Mouse (Mus musculus) liver, embryonic 11.5 days (tissue): ENCODE data around the gene Nck2. TPM values are rescaled to one million over a fixed set of nuclear protein-coding genes. Genes with fewer than 3 reads are reported as not detected.
A peak's percentile ranks its signal among the peaks of the same experiment; 100 is the strongest.

Experiments
- ATAC-seq: fragments of 200-750 bp; cut with Nextera tagmentation; replicated peaks from 2 replicates; pipeline ENCODE4 v1.8.0; 2017; ENCODE audit warnings: moderate number of reproducible peaks, mild to moderate bottlenecking, moderate TSS enrichment, moderate library complexity; ENCODE audit not compliant: low FRiP score
- DNase-seq: peaks from one replicate; pipeline ENCODE4 v3.0.0-alpha.2; 2017; ENCODE audit warnings: low spot score
- H3K27ac ChIP-seq: fragments of 300-500 bp; sonication (generic); 2 replicates; pipeline ENCODE4 v1.5.1; 2014; ENCODE audit warnings: mild to moderate bottlenecking, low read depth, low read length, control low read depth
- H3K27me3 ChIP-seq: fragments of 300-500 bp; sonication (generic); replicated peaks from 2 replicates; pipeline ENCODE4 v1.6.1; 2014; ENCODE audit warnings: low read length, mixed read lengths; ENCODE audit not compliant: control insufficient read depth, insufficient read depth
- H3K36me3 ChIP-seq: fragments of 300-500 bp; sonication (generic); 2 replicates; pipeline ENCODE4 v1.6.1; 2014; ENCODE audit warnings: mild to moderate bottlenecking, low read length, moderate library complexity, mixed read lengths; ENCODE audit not compliant: control insufficient read depth, insufficient read depth
- H3K4me1 ChIP-seq: fragments of 300-500 bp; sonication (generic); replicated peaks from 2 replicates; pipeline ENCODE4 v1.6.1; 2014; ENCODE audit warnings: low read length, mixed read lengths; ENCODE audit not compliant: control insufficient read depth, insufficient read depth
- H3K4me2 ChIP-seq: fragments of 300-500 bp; sonication (generic); 2 replicates; pipeline ENCODE4 v1.6.1; 2014; ENCODE audit warnings: mild to moderate bottlenecking, control low read depth, moderate library complexity
- H3K4me3 ChIP-seq: fragments of 300-500 bp; sonication (generic); 2 replicates; pipeline ENCODE4 v1.5.1; 2014; ENCODE audit warnings: low read depth, low read length, control low read depth
- H3K9ac ChIP-seq: fragments of 300-500 bp; sonication (generic); 2 replicates; pipeline ENCODE4 v1.6.1; 2014; ENCODE audit warnings: low read depth, low read length, control low read depth
- H3K9me3 ChIP-seq: fragments of 300-500 bp; sonication (generic); 2 replicates; pipeline ENCODE4 v1.6.1; 2016; ENCODE audit warnings: low read length, inconsistent platforms, mixed read lengths; ENCODE audit not compliant: control insufficient read depth
- WGBS: fragments of 180-500 bp; shearing (Covaris S2); extraction: QIAGEN DNeasy Blood & Tissue Kit; methylation state at CpG from one replicate; pipeline ENCODE4 v1.1.7; 2014; 5-methylcytosine and 5-hydroxymethylcytosine counted together
- polyA plus RNA-seq: library from polyadenylated mRNA; unstranded; fragments of >200 nt; fragmentation: Nextera tagmentation; extraction: Ambion mirVana; gene quantifications from 2 replicates; pipeline ENCODE4 v1.2.1, GENCODE M21; 2014

Gene Nck2
- polyA plus RNA-seq, 1 experiment from 2014 or later = 24.5 TPM

DNA sequence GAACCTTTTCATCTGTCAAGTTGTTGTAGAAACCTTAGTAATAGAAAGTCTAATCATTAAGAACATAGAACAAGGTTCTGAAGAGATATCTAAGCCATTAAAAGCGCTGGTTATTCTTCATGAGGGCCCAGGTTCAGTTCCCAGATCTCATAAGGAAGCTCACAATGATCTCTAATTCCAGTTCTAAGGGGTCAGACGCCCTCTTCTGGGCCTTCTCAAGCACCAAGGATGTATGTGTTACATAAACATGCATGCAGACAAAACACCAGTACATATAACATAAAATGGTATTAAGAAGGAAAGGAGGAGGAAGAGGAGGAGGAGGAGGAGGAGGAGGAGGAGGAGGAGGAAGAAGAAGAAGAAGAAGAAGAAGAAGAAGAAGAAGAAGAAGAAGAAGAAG lies 145.5 kb downstream of the Nck2 start:
- no peak for ATAC-seq
- WGBS = 37% methylated on average over 2 of the region's 2 CpGs

DNA sequence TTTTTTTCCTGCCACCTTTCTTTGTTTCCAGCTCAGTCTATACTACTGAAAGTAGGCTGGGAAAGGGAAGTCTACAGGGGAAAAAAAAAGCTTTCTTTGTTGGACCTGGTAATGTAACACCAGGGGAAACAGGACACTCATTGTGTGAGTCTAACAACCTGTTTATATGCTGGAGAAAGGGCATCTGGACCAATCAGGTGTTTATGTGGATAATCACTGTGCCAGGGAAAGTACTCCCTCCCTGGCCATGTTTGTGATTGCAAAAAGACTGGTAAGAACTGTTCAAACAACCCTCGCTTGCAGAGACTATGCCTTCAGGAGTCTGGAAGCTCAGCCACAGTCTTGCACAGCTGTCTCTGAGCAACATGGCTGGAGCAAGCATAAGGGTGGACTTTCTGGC lies 146.3 kb downstream of the Nck2 start:
- Histone ChIP-seq H3K36me3 (no peaks in the 10 kb centered on the region), H3K9ac (no peak overlapping the region), H3K27me3 (no peaks in the 10 kb centered on the region), H3K4me1 (no peaks in the 10 kb centered on the region), H3K4me2 (no peak overlapping the region), H3K27ac (no peak overlapping the region), H3K9me3 (no peaks in the 10 kb centered on the region), H3K4me3 (no peak overlapping the region)
- 71% methylated on average over 1 of the region's 1 CpGs for WGBS
- ATAC-seq (no peak), DNase-seq (no peak)

More for the DNA sequence above, 145.5 kb downstream of the Nck2 start:
- Histone ChIP-seq H3K27ac (no peak overlapping the region), H3K36me3 (no peaks in the 10 kb centered on the region), H3K27me3 (no peaks in the 10 kb centered on the region), H3K9me3 (no peaks in the 10 kb centered on the region), H3K4me2 (no peak overlapping the region), H3K9ac (no peak overlapping the region), H3K4me1 (no peaks in the 10 kb centered on the region), H3K4me3 (no peak overlapping the region)
- DNase-seq = no peak

DNA sequence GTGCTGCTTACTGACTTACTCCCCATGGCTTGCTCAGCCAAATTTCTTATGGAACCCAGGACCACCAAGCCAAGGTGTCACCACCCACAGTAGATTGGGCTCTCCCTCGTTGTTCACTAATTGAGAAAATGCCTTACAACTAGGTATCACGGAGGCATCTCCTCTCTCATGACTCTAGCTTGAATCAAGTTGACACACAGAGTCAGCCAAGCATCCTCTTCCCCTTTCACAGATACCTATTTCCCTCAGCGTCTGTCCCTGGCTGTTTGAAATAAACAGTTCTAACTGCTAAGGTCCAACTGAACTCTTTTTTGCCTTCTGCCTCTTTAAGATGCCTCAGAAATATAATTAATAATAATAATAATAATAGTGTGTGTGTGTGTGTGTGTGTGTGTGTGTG lies 148.7 kb downstream of the Nck2 start:
- H3K4me2 ChIP-seq = no peak overlapping the region
- no peak overlapping the region for H3K9ac ChIP-seq
- no peak overlapping the region for H3K27ac ChIP-seq
- no peak for ATAC-seq
- H3K4me1 ChIP-seq = no peaks in the 10 kb centered on the region
- no peak for DNase-seq
- WGBS = 66% methylated on average over 3 of the region's 3 CpGs
- H3K36me3 ChIP-seq = no peaks in the 10 kb centered on the region
- no peaks in the 10 kb centered on the region for H3K9me3 ChIP-seq
- H3K27me3 ChIP-seq = no peaks in the 10 kb centered on the region
- no peak overlapping the region for H3K4me3 ChIP-seq

DNA sequence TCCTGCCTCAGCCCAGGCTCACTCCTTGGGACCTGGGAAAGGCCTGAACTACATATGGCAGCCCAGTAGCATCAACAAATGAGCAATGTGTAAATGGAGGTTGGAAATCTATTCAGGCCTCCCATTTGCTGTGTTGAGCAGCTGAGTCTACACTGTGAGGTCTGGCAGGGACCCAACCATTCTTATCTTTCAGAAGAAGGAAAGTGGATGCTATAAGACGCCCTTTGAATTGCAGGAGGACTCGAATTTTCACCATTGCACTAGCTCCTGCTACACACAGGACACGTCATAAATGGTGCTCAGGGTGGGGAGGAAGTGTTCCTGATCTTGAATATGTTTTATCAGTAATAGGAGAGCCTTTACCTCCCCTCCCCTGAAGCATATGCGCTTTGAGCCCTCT lies 150.4 kb downstream of the Nck2 start:
- DNase-seq = no peak
- no peak for ATAC-seq
- Histone ChIP-seq H3K36me3 (no peaks in the 10 kb centered on the region), H3K4me1 (no peaks in the 10 kb centered on the region; the same call in 1 of the 2 replicates), H3K27me3 (no peaks in the 10 kb centered on the region), H3K4me2 (no peak overlapping the region), H3K9ac (no peak overlapping the region), H3K9me3 (no peaks in the 10 kb centered on the region), H3K27ac (no peak overlapping the region), H3K4me3 (no peak overlapping the region)
- 58% methylated on average over 4 of the region's 4 CpGs for WGBS

DNA sequence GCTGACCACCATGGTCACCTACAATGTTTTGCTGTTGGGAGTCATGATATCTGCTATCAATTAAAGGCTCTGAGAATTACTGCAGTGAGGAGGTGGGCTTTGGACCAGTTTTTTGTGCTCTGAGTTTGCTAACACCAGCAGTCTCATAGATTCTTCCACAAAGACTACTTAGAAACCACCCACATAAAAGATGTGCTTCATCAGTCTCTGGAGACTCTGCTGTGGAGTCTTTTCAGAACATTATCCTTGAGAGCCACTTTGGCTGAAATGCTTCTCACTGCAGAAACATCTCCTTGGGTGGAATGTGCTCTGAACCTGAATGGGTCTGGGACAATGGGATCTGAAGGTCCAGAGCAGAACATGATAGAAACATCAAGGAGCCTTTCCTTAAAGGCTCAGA lies 153.4 kb downstream of the Nck2 start:
- Histone ChIP-seq H3K9ac (no peak overlapping the region), H3K4me2 (no peak overlapping the region), H3K27me3 (no peaks in the 10 kb centered on the region), H3K27ac (no peak overlapping the region), H3K36me3 (no peaks in the 10 kb centered on the region), H3K4me1 (no peaks in the 10 kb centered on the region; the same call in 1 of the 2 replicates), H3K4me3 (no peak overlapping the region), H3K9me3 (no peaks in the 10 kb centered on the region)
- DNase-seq = no peak
- no peak for ATAC-seq

DNA sequence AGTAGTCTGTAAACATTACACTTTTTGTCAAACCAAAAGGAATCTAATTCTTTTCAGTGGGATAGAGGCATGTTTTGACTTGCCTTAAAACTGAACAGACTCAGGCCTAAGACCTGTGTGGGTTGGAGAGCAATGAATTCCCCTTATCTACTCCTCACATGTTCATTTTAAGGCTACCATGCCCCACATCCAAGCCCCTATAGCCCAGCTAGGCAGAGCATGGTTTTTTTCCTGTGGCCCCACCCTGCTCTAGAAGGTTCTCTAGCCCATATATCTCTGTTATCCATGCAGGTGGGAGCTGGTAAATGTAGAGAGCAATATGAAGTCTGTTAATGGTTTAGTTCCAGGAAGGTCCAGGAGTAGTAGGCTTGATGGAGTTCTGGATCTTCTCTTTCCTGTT lies 155.1 kb downstream of the Nck2 start:
- no peak overlapping the region for H3K4me3 ChIP-seq
- ATAC-seq = peak; percentile 76
- no peak for DNase-seq

DNA sequence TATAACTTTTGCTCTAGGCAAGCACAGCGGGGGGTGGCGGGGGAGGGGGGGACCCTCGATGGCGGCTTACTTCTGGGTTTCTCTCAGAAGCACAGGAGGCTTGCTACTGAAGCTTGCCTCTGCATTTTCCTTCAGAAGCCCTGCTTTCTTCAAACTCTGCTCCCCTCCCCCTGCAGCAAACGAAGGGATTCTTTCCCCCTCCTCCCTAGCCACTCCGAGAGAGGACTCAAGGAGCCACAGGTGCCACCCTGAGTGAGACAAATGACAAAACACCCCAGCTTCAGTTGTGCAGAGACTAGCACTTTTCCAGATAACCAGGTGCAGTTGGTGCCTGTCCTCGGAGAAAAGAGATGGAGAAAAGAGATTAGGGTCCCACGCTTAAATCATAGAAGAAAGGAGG lies 156.7 kb downstream of the Nck2 start:
- ATAC-seq (no peak), DNase-seq (no peak)
- Histone ChIP-seq H3K9ac (no peak overlapping the region), H3K27ac (no peak overlapping the region), H3K9me3 (no peaks in the 10 kb centered on the region), H3K27me3 (no peaks in the 10 kb centered on the region), H3K4me3 (no peak overlapping the region), H3K4me2 (no peak overlapping the region), H3K36me3 (no peaks in the 10 kb centered on the region), H3K4me1 (no peaks in the 10 kb centered on the region; the same call in 1 of the 2 replicates)
- 40% methylated on average over 8 of the region's 8 CpGs for WGBS

More for the DNA sequence above, 155.1 kb downstream of the Nck2 start:
- H3K4me1 ChIP-seq = no peaks in the 10 kb centered on the region; the same call in 1 of the 2 replicates
- H3K27me3 ChIP-seq = no peaks in the 10 kb centered on the region
- H3K9me3 ChIP-seq = no peaks in the 10 kb centered on the region
- H3K9ac ChIP-seq = no peak overlapping the region
- H3K27ac ChIP-seq = no peak overlapping the region
- H3K4me2 ChIP-seq = no peak overlapping the region
- H3K36me3 ChIP-seq = no peaks in the 10 kb centered on the region

DNA sequence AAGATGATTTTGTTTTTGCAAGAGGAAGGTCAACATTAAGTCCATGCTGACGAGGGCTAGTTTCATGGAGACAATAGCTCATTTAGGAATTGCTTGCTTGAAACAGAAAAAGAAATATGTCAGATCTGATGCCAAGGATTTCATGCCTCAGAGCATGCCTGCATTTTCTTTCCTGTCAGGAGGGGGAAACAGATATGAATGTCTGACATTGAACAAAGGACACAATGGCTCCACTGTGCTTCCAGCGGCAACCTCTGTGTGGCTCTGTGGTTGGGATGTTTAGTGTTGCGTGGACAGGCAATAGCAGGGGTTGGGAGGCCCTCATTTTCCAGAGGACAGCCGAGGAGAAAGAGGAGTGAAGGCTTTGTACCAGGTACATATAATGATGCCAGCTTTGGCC lies 171.6 kb downstream of the Nck2 start:
- no peak for DNase-seq
- no peak overlapping the region for H3K4me3 ChIP-seq
- no peak for ATAC-seq
- H3K27me3 ChIP-seq = no peaks in the 10 kb centered on the region
- H3K27ac ChIP-seq = no peak overlapping the region
- WGBS = 77% methylated on average over 4 of the region's 4 CpGs
- no peaks in the 10 kb centered on the region for H3K9me3 ChIP-seq
- H3K9ac ChIP-seq = no peak overlapping the region
- no peaks in the 10 kb centered on the region for H3K4me1 ChIP-seq
- no peaks in the 10 kb centered on the region for H3K36me3 ChIP-seq
- H3K4me2 ChIP-seq = no peak overlapping the region
